Mouse (Mus musculus) adrenal gland, postnatal 36 days (tissue): ENCODE results near the gene Dcaf5. TPM values are rescaled to one million over a fixed set of nuclear protein-coding genes. Genes with fewer than 3 reads are reported as not detected.

Experiments used
- DNase-seq, 2 experiments: peaks; one replicate each; pipeline ENCODE4 v3.0.0; 2021; ENCODE audit warnings: mixed read lengths in 1 of 2
- total RNA-seq, 2 experiments: library from RNA; stranded (reverse); gene quantifications; 2 replicates each; pipeline ENCODE4 v1.2.3; 2021

Dcaf5 gene
- total RNA-seq, 2 experiments from 2014 or later = 32.1 to 33.1 TPM

DNA sequence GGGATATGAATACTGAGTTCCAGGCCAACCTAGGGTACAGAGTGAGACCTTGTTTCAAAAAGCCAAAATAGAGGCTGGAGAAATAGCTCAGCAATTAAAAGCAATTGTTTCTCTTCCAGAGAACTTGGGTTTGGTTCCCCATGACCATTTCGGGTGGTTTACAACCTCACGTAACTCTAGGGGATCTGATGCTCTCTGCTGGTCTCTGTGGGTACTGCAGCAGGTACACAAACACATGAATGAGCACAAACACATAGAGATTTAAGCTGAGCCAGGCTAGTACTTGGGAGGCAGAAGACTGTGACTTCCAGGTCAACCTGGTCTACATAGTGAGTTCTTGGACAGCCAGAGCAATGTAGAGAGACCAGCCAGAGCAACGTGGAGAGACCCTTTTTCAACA lies 28.6 kb downstream of the Dcaf5 start:
- DNase-seq = peak; percentile 12 to 39

DNA sequence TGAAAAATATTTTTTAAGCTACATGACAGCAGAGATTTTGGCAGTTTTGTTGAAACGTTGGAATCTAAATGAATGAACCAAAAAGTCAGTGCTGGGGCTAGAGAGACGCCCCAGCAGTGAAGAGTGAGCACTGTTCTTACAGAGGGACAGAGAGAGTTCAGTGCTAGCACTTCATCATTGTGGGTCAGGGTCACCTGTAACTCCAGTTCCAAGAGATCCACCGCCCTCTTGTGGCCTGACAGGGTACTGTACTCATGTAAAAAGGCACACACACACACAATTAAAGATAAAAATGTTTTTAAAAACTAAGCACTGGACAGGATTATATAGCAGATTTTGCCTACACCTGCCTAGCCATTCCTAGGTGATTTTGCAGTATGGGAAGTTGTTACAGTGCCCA lies 29.8 kb downstream of the Dcaf5 start:
- peak; percentile 61 to 70 for DNase-seq

DNA sequence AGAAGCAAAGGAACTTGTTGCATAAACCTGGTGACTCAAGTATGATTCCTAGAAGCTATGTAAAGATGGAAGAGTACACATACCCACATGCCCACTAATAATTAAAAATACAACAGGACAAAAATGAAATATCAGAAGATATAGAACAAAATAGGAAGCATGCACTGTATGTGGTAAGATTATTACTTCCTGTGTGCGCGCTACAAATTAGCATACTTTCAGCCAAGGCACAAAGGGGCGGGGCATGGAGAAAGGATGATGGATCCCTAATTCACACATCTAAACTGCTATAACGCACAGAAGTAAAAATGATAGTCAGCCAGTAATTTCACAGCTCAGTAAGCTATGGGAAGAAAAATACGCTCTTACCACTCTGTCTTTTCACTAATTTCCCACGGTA lies 32.3 kb downstream of the Dcaf5 start:
- DNase-seq = no peak

DNA sequence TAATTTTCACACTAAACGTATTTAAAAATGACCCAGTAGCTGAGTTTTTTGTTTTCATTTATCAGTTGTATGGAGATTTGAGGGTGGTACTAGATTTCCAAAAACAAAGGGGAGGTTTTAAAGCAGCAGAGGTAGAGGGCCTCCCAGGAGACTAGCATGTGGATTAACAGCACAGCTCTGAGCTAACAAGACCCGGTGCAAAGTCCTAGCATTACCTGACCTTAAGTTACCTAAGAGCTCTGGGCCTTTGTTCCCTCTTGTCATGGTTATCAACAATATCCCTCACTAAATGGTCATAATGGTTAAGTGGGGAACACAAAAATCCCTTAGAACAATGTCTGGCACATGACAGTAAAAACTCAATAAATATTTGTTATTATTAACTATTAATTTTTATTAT lies 37.3 kb downstream of the Dcaf5 start:
- DNase-seq = no peak

DNA sequence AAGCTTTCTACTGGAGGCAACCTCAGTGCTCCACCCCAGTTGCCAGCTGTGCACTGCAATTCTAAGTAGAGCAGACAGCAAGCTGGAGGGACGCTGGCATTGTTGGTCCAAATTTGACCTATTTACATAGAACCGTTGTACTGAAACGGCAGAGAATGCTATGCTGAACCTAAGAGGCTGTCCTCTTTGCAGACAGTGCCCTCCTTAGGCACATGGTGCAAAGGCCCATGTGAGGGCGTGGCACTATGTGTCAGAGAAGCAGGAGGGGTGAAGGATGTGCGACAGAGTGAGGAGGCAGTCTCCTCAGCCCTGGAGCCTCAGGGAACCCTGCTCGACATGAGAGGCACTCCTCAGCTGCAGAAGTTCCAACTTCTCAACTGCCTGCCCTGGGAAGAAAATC lies 40.0 kb downstream of the Dcaf5 start:
- no peak for DNase-seq

DNA sequence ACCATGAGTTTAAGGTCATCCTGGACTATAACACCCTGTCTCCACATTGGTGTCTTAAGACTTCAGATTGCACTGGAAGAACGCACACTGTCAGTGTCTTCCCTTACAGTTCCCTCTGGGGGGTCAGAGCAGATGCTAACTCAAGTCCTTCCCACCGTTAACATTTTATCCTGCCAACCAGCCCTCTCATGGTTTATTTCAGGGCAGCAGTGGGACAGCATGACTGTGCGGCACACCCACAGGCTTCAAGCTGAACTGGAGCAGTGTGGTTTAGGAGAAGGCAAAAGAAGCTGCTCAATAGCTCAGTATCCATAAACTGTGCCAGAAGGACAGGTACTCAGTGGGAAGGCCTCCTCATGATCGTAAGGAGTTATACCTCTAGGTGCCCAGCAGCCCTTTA lies 41.1 kb downstream of the Dcaf5 start:
- no peak for DNase-seq

DNA sequence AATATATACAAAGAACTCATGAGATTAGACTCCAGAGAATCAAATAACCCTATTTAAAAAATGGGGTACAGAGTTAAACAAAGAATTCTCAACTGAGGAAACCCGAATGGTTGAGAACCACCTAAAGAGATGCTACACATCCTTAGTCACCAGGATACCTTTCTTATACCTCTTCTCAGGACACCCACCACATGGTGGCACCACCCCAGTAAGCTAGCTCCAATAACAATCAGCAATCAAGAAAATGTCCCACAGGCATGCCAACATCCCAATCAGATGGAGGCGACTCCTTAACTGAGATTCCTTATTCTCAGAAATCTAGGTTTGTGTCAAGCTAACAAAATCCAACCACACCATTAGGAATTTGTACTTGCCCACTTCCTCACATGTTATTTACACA lies 42.4 kb downstream of the Dcaf5 start:
- DNase-seq = peak; percentile 46 to 72

DNA sequence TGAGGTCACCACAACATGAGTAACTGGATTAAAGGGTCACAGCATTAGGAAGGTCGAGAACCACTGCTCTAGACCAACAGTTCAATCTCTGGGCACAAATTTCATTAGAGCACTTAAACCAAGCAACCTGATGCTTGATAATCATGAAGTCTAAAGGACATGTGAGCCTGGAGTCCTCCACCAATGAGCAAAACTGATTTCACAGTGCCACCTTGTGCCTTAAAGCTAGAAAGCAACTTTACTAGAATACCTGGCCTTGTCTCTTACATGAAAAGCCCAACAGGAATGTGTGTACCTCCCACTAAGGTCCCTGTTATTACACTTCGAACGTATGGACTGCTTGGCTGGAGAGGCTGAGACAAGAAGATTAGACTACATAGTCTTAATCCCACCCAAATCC lies 47.0 kb downstream of the Dcaf5 start:
- peak in 1 of 2 experiments; percentile 35 for DNase-seq

DNA sequence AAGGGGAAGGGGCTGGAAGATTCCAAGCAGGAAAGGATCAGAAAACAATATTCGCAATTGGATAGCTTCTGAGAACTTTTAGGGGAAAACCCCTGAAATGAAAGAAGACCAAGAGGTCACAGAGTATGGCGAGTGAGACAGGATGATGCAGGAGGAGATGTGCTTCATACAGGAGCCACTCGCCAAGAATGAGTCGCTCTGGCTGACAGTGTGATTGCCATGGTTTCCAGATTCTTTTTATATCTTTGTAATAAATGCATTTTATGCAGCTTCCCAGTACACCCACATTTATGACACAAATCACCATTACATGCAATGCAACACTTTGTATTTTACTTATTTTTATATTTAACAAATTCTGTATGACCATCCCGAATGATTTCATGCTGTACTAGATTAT lies 49.1 kb downstream of the Dcaf5 start:
- DNase-seq = no peak

DNA sequence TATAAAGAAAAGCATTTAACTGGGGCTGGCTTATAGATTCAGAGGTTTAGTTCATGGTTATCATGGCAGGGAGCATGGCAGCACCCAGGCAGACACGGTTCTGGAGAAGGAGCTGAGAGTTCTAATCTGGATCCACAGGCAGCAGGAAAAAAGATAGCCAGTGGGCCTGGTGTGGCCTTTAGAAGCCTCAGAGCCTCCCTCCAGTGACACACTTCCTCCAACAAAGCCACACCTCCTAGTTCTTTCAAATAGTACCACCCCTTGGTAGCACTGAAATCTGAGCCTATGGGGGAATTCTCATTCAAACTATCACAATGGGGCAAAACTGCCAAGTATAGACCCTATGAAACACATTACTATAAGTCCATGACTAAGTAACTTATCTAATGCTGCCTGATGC lies 51.0 kb downstream of the Dcaf5 start:
- DNase-seq = no peak

DNA sequence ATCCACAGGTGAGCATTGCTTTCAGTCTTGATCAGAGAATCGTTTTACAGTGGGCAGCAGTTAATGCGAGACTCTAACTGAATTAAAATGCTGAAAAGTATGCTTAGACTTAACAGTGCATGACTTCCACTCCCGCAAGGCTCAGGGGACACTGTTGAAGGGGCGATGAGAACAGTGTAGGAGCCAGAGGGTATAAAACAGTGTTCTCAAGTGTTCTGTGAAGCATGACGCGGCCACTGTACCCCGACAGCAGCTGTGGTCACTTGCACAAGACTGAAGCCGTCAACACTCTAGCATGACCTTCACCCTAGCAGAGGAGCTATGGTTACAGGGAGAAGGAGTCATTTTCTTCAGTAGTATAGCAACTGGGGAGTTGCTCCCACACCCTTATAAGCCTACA lies 52.9 kb downstream of the Dcaf5 start:
- DNase-seq = peak in 1 of 2 experiments; percentile 49

DNA sequence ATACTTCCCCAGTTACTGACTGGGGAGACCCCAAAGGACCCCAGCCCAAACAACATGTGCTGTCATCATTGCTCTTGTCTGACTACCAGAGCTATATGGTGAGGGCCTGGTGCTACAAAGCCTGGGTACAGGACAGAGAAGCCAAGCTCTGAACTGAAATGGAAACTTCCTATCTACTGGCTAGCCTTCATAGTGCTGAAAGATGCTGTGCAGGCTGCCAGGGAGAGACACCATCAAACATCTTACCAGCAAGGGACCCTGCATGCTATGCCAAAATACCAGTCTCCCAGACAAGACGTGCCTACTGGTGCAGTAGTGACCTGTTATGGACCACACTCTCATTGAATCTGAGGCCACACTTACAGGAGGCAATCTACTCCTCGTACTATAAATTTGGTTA lies 53.6 kb downstream of the Dcaf5 start:
- DNase-seq = no peak

DNA sequence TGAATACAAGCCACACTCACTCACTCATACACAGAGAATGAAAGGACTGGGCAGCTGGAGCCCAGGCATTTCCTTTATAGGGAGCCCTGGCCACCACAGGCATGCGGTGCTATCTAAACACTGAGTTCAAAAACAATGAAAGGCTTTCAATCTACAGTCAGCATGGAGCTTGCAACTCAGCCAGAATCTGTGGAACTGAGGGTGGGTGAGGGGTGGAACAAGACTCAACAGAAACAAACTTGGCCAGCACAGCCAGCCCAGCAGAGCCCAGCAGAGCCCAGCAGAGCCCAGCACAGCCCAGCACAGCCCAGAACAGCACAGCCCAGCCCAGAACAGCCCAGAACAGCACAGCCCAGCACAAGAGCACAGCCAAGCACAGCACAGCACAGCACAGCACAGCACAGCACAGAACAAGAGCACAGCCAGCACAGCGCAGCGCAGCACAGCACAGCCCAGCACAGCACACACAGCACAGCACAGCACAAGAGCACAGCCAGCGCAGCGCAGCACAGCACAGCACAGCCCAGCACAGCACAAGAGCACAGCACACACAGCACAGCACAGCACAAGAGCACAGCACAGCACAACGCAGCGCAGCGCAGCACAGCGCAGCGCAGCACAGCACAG lies 56.5 kb downstream of the Dcaf5 start:
- DNase-seq = no peak

DNA sequence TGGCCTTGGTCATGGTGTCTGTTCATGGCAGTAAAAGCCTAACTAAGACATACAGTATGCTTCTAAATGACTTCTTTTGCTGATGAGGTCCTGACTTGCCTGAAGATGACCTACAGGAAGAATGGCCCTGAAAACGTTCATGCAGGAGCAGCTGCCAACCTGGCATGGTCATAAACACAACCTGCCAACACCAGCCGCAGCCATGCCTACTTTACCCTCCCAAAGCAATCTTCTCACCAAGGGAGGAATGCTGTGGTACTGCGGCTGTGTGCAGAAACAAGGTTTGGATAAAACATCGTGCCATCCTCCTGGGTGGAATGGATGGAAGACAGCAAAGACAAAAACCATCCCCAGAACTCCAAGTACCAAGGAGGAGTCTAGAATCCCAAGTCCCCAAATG lies 57.0 kb downstream of the Dcaf5 start:
- peak in 1 of 2 experiments; percentile 53 for DNase-seq

DNA sequence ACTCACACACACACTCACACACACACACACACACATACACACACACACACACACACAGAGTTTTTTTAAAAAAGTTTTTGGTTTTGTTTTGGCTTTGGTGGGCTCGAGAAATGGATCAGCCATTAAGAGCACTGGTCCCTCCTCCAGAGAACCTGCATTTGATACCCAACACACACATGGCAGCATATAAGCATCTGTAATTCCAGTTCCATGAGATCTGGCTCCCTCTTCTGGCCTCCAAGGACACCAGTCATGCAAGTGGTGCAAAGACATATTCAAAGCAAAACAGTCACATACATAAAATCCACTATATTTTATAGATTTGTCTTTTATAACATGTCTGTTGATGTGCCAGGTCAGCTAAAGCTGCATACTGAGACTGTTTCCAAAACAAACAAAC lies 58.8 kb downstream of the Dcaf5 start:
- peak in 1 of 2 experiments; percentile 41 for DNase-seq

DNA sequence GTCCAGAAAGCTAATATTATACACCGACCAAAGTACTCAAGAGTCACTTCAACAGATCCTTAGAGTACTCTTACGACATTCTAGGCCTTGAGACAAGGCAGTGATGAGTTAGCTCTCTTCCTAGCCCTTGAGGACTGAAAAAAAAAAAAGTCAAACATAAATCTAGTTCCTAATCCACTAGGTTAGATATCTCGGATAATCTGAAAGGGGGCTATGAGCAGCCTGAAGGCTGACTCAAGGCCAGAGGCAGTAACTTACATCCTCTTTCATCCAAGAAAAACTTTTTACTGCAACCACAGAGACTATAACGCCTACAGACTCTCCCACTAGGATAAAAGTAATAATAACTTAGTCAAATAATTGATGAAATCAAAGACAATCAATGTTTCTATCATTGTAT lies 60.7 kb downstream of the Dcaf5 start:
- DNase-seq = no peak

DNA sequence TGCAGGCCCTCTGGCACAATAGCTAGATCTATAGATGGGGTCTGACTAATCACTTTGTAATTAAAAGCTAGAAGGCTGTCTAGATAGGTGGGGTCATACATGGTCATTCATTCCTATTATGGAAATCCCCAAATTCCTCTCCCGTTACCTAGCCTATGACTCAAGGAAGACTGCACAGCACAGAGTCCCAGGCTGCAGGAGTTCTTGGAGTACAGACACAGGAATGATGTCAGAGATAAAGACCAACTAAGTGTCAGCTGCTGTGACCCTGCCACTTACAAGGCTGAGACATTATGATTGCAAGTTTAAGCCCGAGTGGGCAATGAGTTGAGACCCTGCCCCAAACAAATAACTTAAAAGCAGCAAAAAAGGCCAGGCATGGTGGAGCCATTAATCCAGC lies 61.7 kb downstream of the Dcaf5 start:
- DNase-seq = no peak

DNA sequence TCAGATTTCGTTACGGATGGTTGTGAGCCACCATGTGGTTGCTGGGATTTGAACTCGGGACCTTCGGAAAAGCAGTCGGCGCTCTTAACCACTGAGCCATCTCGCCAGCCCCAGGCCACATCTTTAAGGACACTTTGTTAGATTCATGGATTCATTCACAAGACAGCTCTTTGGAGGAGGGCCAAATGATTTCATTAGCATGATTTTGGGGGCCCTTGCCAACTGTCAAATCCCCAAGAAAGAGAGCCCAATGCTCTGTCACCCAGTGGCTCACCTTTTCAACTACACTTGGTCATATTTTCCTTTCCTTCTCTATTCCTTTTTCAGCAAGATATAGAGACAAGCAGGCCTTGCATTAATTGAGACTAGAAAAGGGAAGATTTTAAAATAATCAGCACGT lies 63.5 kb downstream of the Dcaf5 start:
- no peak for DNase-seq

DNA sequence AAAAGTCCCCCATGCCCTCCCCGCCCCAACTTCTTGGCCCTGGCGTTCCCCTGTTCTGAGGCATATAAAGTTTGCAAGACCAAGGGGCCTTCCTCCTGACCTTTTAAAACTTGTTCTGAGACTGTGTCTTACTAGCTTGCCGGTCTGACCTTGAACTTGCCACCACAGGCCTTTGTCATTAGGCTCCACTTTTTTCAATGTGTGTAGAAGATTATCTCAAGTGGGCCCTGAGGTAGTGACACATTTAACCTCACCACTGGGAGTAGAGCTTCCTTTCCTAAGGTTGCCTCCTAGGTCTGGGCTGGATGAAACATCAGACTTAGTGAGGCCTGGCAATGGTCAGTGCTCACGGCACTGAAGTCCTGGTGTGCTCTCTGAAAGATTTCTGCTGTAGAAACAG lies 69.2 kb downstream of the Dcaf5 start:
- DNase-seq = peak; percentile 21 to 25

DNA sequence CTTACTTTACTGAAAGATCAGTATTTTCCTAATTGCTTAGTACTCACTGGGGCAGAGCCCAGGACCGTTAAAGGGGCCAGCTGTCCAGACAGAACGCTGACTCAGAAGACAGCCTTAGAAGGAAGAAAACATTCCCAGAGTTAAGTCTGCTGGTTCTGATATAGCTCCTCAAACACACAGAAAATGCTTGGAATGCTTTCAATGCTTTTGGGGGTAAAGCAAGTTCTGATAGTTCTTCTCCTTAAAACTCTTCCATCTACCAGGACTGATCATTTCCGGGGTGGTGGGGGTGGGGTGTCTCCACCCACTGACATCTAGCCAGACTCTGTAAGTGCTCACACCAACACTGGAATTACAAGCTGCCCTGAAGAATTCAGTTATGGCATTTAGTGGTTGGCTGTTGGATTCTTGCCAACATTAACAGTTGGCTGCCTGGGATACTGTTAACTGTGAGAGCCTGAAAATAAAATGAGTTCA lies 70.4 kb downstream of the Dcaf5 start:
- no peak for DNase-seq

DNA sequence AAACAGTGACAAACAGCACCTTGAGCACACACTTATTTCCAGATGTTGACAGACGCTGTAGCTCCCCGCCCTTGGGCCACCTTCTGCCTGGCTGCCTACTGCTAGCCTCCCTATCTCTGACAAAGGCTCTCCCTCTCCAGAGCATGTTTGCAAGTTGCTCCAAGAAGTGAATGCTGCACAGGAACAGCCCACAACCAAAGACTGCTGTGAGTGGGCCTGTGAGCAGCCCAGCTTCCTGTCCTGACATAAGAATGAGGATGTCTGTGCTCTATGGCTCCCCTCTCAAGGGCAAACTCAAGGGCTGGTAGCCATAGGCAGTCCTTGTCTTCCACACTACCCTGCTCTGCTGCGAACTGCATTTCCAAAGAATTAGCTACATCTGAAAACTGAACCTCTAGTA lies 71.1 kb downstream of the Dcaf5 start:
- no peak for DNase-seq

DNA sequence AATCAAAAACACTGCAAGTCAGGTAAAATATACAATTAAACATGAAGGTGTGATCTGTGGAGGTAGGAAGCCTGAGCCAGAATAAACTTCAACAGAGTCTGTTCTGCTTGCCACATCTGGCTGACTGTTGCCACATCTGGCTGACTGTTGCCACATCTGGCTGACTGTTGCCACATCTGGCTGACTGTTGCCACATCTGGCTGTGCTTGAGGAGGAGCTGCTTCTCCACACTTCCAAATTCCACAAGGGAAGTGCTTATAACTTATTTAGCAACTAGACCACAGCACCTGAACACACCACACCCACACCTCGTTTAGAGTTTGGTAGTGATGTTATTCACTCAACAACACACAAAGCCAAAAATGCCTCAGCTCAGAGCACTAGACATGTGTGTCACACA lies 74.7 kb downstream of the Dcaf5 start:
- DNase-seq = no peak

DNA sequence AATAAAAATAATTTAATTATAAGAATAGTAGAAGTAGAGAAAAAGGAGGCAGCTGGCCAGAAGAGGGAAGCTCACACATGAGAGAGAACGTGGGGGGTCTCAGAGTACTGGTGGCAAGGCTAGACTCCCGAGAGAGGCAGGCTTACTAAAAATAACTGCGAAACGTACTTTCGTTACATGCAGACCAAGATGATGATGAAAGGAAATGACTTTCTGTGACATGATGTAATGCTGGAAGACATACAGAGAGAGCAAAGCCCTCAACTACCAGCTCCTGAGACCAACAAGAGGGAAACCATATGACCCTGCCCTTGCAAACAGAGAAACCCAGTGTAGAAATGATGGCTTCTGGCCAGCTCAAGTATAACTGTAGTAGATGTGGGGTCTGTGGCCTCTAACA lies 76.1 kb downstream of the Dcaf5 start:
- no peak for DNase-seq

DNA sequence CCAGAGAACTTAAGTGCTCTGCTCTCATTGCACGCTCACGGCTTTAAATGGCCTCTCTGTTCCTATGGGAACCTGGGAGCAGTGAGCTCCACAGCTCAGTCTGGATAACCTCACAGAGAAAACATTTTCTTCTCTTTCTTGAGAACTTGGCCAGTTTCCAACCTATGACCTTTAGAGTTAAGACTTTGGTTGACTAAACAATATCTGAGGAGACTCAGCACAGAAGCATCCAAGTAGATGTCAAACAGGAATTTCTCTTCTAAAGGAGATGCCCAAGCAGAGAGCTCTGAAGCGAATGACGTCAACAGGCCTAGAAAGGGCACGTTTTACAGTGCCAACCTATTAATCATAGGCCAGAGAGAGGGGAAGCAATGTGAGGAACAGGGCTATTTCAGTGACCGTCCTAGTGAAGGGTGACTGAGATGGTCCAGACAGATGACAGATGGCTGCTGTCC lies 91.6 kb downstream of the Dcaf5 start:
- DNase-seq = peak; percentile 57 to 63

DNA sequence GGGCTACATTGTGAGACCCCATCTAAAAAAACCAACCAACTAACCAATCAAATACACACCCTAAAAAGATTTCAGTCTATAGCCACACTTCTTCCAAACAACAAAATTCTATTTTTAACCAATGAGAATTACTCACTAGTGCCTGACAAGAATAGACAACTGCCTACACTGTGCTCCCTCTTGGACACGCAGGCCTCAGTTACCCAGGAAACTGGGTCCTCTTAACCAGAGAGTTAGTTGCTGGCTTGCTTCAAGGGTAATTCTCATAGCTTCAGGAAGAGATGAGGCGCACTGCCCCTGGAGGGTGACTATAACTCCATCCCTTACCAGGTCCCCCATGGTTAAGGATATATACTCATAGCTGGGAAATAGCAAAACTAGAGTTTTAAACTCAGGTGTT lies 95.5 kb downstream of the Dcaf5 start:
- no peak for DNase-seq
